Mouse (Mus musculus) forebrain, embryonic 14.5 days (tissue): Measurements from ENCODE around the gene Gramd1b. TPM values are rescaled to one million over a fixed set of nuclear protein-coding genes. Genes with fewer than 3 reads are reported as not detected.

Experiments used
- ATAC-seq: fragments of 200-750 bp; cut with Nextera tagmentation; 2 replicates; pipeline ENCODE4 v1.8.0; 2017; ENCODE audit warnings: mild to moderate bottlenecking, moderate library complexity
- DNase-seq: peaks from one replicate; pipeline ENCODE4 v3.0.0-alpha.2; 2015; ENCODE audit warnings: low spot score
- H3K27ac ChIP-seq: fragments of 300-500 bp; sonication (generic); 2 replicates; pipeline ENCODE4 v1.5.1; 2014; ENCODE audit warnings: low read depth, mild to moderate bottlenecking, control low read depth, low read length, moderate library complexity
- H3K27me3 ChIP-seq: fragments of 300-500 bp; sonication (generic); replicated peaks from 2 replicates; pipeline ENCODE4 v1.6.1; 2014; ENCODE audit warnings: low read length, control low read depth, mixed read lengths; ENCODE audit not compliant: control insufficient read depth, insufficient read depth
- H3K36me3 ChIP-seq: fragments of 300-500 bp; sonication (generic); 2 replicates; pipeline ENCODE4 v1.6.1; 2014; ENCODE audit warnings: low read length, control low read depth; ENCODE audit not compliant: control insufficient read depth, insufficient read depth
- H3K4me1 ChIP-seq: fragments of 300-500 bp; sonication (generic); 2 replicates; pipeline ENCODE4 v1.6.1; 2014; ENCODE audit warnings: antibody characterized with exemption, low read length, control low read depth; ENCODE audit not compliant: control insufficient read depth, insufficient read depth
- H3K4me2 ChIP-seq: fragments of 300-500 bp; sonication (generic); 2 replicates; pipeline ENCODE4 v1.6.1; 2014; ENCODE audit warnings: mild to moderate bottlenecking, control low read depth, low read length
- H3K4me3 ChIP-seq: fragments of 300-500 bp; sonication (generic); 2 replicates; pipeline ENCODE4 v1.5.1; 2014; ENCODE audit warnings: low read depth, low read length, control low read depth
- H3K9ac ChIP-seq: fragments of 300-500 bp; sonication (generic); 2 replicates; pipeline ENCODE4 v1.6.1; 2014; ENCODE audit warnings: mild to moderate bottlenecking, low read length, control low read depth, moderate library complexity
- H3K9me3 ChIP-seq: fragments of 300-500 bp; sonication (generic); replicated peaks from 2 replicates; pipeline ENCODE4 v1.6.1; 2016; ENCODE audit warnings: low read length, control low read depth, mixed read lengths; ENCODE audit not compliant: control insufficient read depth
- WGBS: fragments of 180-500 bp; shearing (Covaris S2); extraction: QIAGEN DNeasy Blood & Tissue Kit; methylation state at CpG from one replicate; pipeline ENCODE4 v1.1.7; 2014; 5-methylcytosine and 5-hydroxymethylcytosine counted together
- polyA plus RNA-seq: library from polyadenylated mRNA; unstranded; fragments of >200 nt; fragmentation: Nextera tagmentation; extraction: Ambion mirVana; gene quantifications from 2 replicates; pipeline ENCODE4 v1.2.1, GENCODE M21; 2014

The Gramd1b gene
- polyA plus RNA-seq, 1 experiment from 2014 or later = 8.6 TPM

GRCm38 (mm10) chr9:40469403-40470137, 61.6 kb downstream of the Gramd1b start:
- H3K4me2 ChIP-seq = no peak overlapping the region
- WGBS = 65% methylated on average over 15 of the region's 15 CpGs
- H3K27me3 ChIP-seq = no peaks in the 10 kb centered on the region
- H3K4me3 ChIP-seq = no peak overlapping the region
- no peaks in the 10 kb centered on the region for H3K9me3 ChIP-seq
- no peaks in the 10 kb centered on the region for H3K36me3 ChIP-seq
- H3K27ac ChIP-seq = no peak overlapping the region; the same call in 1 of the 2 replicates
- DNase-seq = peak; percentile 23
- peak; percentile 50; the same call in 1 of the 2 replicates for ATAC-seq
- H3K4me1 ChIP-seq = no peaks in the 10 kb centered on the region
- H3K9ac ChIP-seq = no peak overlapping the region

GRCm38 (mm10) chr9:40466782-40467181, 64.4 kb downstream of the Gramd1b start:
- Histone ChIP-seq H3K4me2 (no peak overlapping the region), H3K36me3 (no peaks in the 10 kb centered on the region), H3K9me3 (no peaks in the 10 kb centered on the region), H3K27ac (no peak overlapping the region), H3K4me3 (no peak overlapping the region), H3K4me1 (no peaks in the 10 kb centered on the region), H3K9ac (no peak overlapping the region), H3K27me3 (no peaks in the 10 kb centered on the region)
- WGBS = 84% methylated on average over 7 of the region's 7 CpGs
- DNase-seq = no peak
- no peak for ATAC-seq

GRCm38 (mm10) chr9:40465596-40465995, 65.6 kb downstream of the Gramd1b start:
- ATAC-seq (no peak), DNase-seq (no peak)
- Histone ChIP-seq H3K9ac (no peak overlapping the region), H3K4me1 (no peaks in the 10 kb centered on the region), H3K36me3 (no peaks in the 10 kb centered on the region), H3K4me3 (no peak overlapping the region), H3K4me2 (no peak overlapping the region), H3K27me3 (no peaks in the 10 kb centered on the region), H3K27ac (no peak overlapping the region), H3K9me3 (no peaks in the 10 kb centered on the region)
- 94% methylated on average over 5 of the region's 5 CpGs for WGBS

GRCm38 (mm10) chr9:40462401-40462800, 68.8 kb downstream of the Gramd1b start:
- no peak overlapping the region for H3K27ac ChIP-seq
- H3K36me3 ChIP-seq = no peaks in the 10 kb centered on the region
- H3K4me1 ChIP-seq = no peaks in the 10 kb centered on the region
- DNase-seq (no peak), ATAC-seq (no peak)
- 76% methylated on average over 6 of the region's 6 CpGs for WGBS
- no peaks in the 10 kb centered on the region for H3K9me3 ChIP-seq
- H3K27me3 ChIP-seq = no peaks in the 10 kb centered on the region
- no peak overlapping the region for H3K4me3 ChIP-seq
- no peak overlapping the region for H3K9ac ChIP-seq
- H3K4me2 ChIP-seq = no peak overlapping the region

GRCm38 (mm10) chr9:40460781-40461180, 70.4 kb downstream of the Gramd1b start:
- Histone ChIP-seq H3K4me3 (no peak overlapping the region), H3K9ac (no peak overlapping the region), H3K27ac (no peak overlapping the region), H3K36me3 (no peaks in the 10 kb centered on the region), H3K4me2 (no peak overlapping the region), H3K4me1 (peaks cover 4% of the 10 kb centered on the region; the same call in 1 of the 2 replicates), H3K27me3 (no peaks in the 10 kb centered on the region), H3K9me3 (no peaks in the 10 kb centered on the region)
- DNase-seq (no peak), ATAC-seq (no peak)
- 59% methylated on average over 6 of the region's 6 CpGs for WGBS

- 78% methylated on average over 5 of the region's 5 CpGs for whole genome bisulfite sequencing
- H3K27me3 ChIP-seq = peaks cover 3% of the 10 kb centered on the region; the same call in 1 of the 2 replicates
- ATAC-seq (no peak), DNase-seq (no peak)
- no peaks in the 10 kb centered on the region for H3K9me3 ChIP-seq
- no peaks in the 10 kb centered on the region for H3K36me3 ChIP-seq
- H3K4me3 ChIP-seq = no peak overlapping the region
- peaks cover 7% of the 10 kb centered on the region; the same call in 1 of the 2 replicates for H3K4me1 ChIP-seq
- no peak overlapping the region for H3K4me2 ChIP-seq
- no peak overlapping the region for H3K9ac ChIP-seq
- H3K27ac ChIP-seq = no peak overlapping the region
Observed at GRCm38 (mm10) chr9:40459304-40460280, 71.6 kb downstream of the Gramd1b start.

- H3K4me1 ChIP-seq = peaks cover 7% of the 10 kb centered on the region; the same call in 1 of the 2 replicates
- H3K27me3 ChIP-seq = peaks cover 7% of the 10 kb centered on the region; the same call in 1 of the 2 replicates
- no peaks in the 10 kb centered on the region for H3K36me3 ChIP-seq
- DNase-seq (no peak), ATAC-seq (no peak)
- H3K27ac ChIP-seq = no peak overlapping the region
- no peaks in the 10 kb centered on the region for H3K9me3 ChIP-seq
- 76% methylated on average over 4 of the region's 4 CpGs for WGBS
- H3K4me2 ChIP-seq = no peak overlapping the region
- no peak overlapping the region for H3K9ac ChIP-seq
- no peak overlapping the region for H3K4me3 ChIP-seq
Observed at GRCm38 (mm10) chr9:40458559-40459303, 72.5 kb downstream of the Gramd1b start.

- H3K9ac ChIP-seq = no peak overlapping the region
- no peak overlapping the region for H3K4me3 ChIP-seq
- H3K9me3 ChIP-seq = no peaks in the 10 kb centered on the region
- no peak overlapping the region for H3K4me2 ChIP-seq
- DNase-seq (no peak), ATAC-seq (no peak)
- peaks cover 7% of the 10 kb centered on the region; the same call in 1 of the 2 replicates for H3K27me3 ChIP-seq
- peaks cover 7% of the 10 kb centered on the region; the same call in 1 of the 2 replicates for H3K4me1 ChIP-seq
- 83% methylated on average over 5 of the region's 5 CpGs for whole genome bisulfite sequencing
- H3K27ac ChIP-seq = no peak overlapping the region
- no peaks in the 10 kb centered on the region for H3K36me3 ChIP-seq
Observed at GRCm38 (mm10) chr9:40457448-40457847, 73.7 kb downstream of the Gramd1b start.
